Mouse (Mus musculus): ENCODE results near the gene Zfp462.

Zfp462 gene

GRCm38 (mm10) chr4:55041106-55041730 lies 96.4 kb downstream of the Zfp462 start:
- no peak for DNase-seq (ENCODE audit: low read depth in 2 of 2, low spot score in 2 of 2)

GRCm38 (mm10) chr4:55042573-55042972 lies 97.7 kb downstream of the Zfp462 start:
- no peak for DNase-seq (ENCODE audit: low read depth in 2 of 2, low spot score in 2 of 2)

- no peak for DNase-seq (ENCODE audit: low read depth in 2 of 2, low spot score in 2 of 2)
Measured at GRCm38 (mm10) chr4:55047266-55047665, 102.4 kb downstream of the Zfp462 start.

- no peak for DNase-seq (ENCODE audit: low read depth in 2 of 2, low spot score in 2 of 2)
Measured at GRCm38 (mm10) chr4:55049938-55050610, 105.2 kb downstream of the Zfp462 start.

- no peak for DNase-seq (ENCODE audit: low read depth in 2 of 2, low spot score in 2 of 2)
Measured at GRCm38 (mm10) chr4:55051345-55051744, 106.5 kb downstream of the Zfp462 start.

- no peak for DNase-seq (ENCODE audit: low read depth in 2 of 2, low spot score in 2 of 2)
Measured at GRCm38 (mm10) chr4:55052686-55053085, 107.8 kb downstream of the Zfp462 start.

GRCm38 (mm10) chr4:55057666-55058455 lies 113.0 kb downstream of the Zfp462 start:
- no peak for DNase-seq (ENCODE audit: low read depth in 2 of 2, low spot score in 2 of 2)

- DNase-seq (ENCODE audit: low read depth in 2 of 2, low spot score in 2 of 2), result no peak
Measured at GRCm38 (mm10) chr4:55058901-55059300, 114.1 kb downstream of the Zfp462 start.

- no peak for DNase-seq (ENCODE audit: low read depth in 2 of 2, low spot score in 2 of 2)
Measured at GRCm38 (mm10) chr4:55066341-55067170, 121.7 kb downstream of the Zfp462 start.

GRCm38 (mm10) chr4:55071535-55071934 lies 126.7 kb downstream of the Zfp462 start:
- DNase-seq (ENCODE audit: low read depth in 2 of 2, low spot score in 2 of 2), result no peak

GRCm38 (mm10) chr4:55077133-55077889 lies 132.5 kb downstream of the Zfp462 start:
- DNase-seq (ENCODE audit: low read depth in 2 of 2, low spot score in 2 of 2), result no peak

- no peak for DNase-seq (ENCODE audit: low read depth in 2 of 2, low spot score in 2 of 2)
Measured at GRCm38 (mm10) chr4:55077902-55078716, 133.3 kb downstream of the Zfp462 start.

GRCm38 (mm10) chr4:55079056-55079455 lies 134.2 kb downstream of the Zfp462 start:
- DNase-seq (ENCODE audit: low read depth in 2 of 2, low spot score in 2 of 2), result no peak

- DNase-seq (ENCODE audit: low read depth in 2 of 2, low spot score in 2 of 2), result no peak
Measured at GRCm38 (mm10) chr4:55084080-55084688, 139.3 kb downstream of the Zfp462 start.

- DNase-seq (ENCODE audit: low read depth in 2 of 2, low spot score in 2 of 2), result no peak
Measured at GRCm38 (mm10) chr4:55088153-55088552, 143.3 kb downstream of the Zfp462 start.

- DNase-seq (ENCODE audit: low read depth in 2 of 2, low spot score in 2 of 2), result no peak
Measured at GRCm38 (mm10) chr4:55088922-55089321, 144.1 kb downstream of the Zfp462 start.

GRCm38 (mm10) chr4:55097157-55097556 lies 152.3 kb downstream of the Zfp462 start:
- no peak for DNase-seq (ENCODE audit: low read depth in 2 of 2, low spot score in 2 of 2)

- DNase-seq (ENCODE audit: low read depth in 2 of 2, low spot score in 2 of 2), result no peak
Measured at GRCm38 (mm10) chr4:55098366-55098765, 153.5 kb downstream of the Zfp462 start.

GRCm38 (mm10) chr4:55100851-55101250 lies 156.0 kb downstream of the Zfp462 start:
- DNase-seq (ENCODE audit: low read depth in 2 of 2, low spot score in 2 of 2), result no peak
